Mouse (Mus musculus): Measurements from ENCODE around the gene Dek.

The Dek gene

GRCm38 (mm10) chr13:47111185-47111584 is 5.2 kb upstream of the Dek start:
- no peak for DNase-seq (ENCODE audit: low spot score)

GRCm38 (mm10) chr13:47109239-47109638 is 3.2 kb upstream of the Dek start:
- no peak for DNase-seq (ENCODE audit: low spot score)

GRCm38 (mm10) chr13:47106580-47106888 is 533 bp upstream of the Dek start:
- DNase-seq (ENCODE audit: low spot score): no peak

GRCm38 (mm10) chr13:47104856-47105541 is 1.0 kb downstream of the Dek start:
- no peak for DNase-seq (ENCODE audit: low spot score)

GRCm38 (mm10) chr13:47104146-47104545 is 1.9 kb downstream of the Dek start:
- DNase-seq (ENCODE audit: low spot score): no peak

- DNase-seq (ENCODE audit: low spot score): no peak
Observed at GRCm38 (mm10) chr13:47100587-47100986, 5.4 kb downstream of the Dek start.

- DNase-seq (ENCODE audit: low spot score): no peak
Observed at GRCm38 (mm10) chr13:47099265-47099664, 6.7 kb downstream of the Dek start.

- no peak for DNase-seq (ENCODE audit: low spot score)
Observed at GRCm38 (mm10) chr13:47096591-47096990, 9.4 kb downstream of the Dek start.

GRCm38 (mm10) chr13:47093791-47094190 is 12.2 kb downstream of the Dek start:
- no peak for DNase-seq (ENCODE audit: low spot score)

GRCm38 (mm10) chr13:47089271-47089670 is 16.7 kb downstream of the Dek start:
- no peak for DNase-seq (ENCODE audit: low spot score)

GRCm38 (mm10) chr13:47088433-47088832 is 17.6 kb downstream of the Dek start:
- DNase-seq (ENCODE audit: low spot score): no peak

- DNase-seq (ENCODE audit: low spot score): no peak
Observed at GRCm38 (mm10) chr13:47080905-47081505, 25.0 kb downstream of the Dek start.

GRCm38 (mm10) chr13:47078799-47079198 is 27.2 kb downstream of the Dek start:
- DNase-seq (ENCODE audit: low spot score): no peak

- no peak for DNase-seq (ENCODE audit: low spot score)
Observed at GRCm38 (mm10) chr13:47077367-47077766, 28.6 kb downstream of the Dek start.

GRCm38 (mm10) chr13:47076156-47076555 is 29.8 kb downstream of the Dek start:
- no peak for DNase-seq (ENCODE audit: low spot score)

GRCm38 (mm10) chr13:47072484-47072883 is 33.5 kb downstream of the Dek start:
- DNase-seq (ENCODE audit: low spot score): no peak

- DNase-seq (ENCODE audit: low spot score): no peak
Observed at GRCm38 (mm10) chr13:47071871-47072270, 34.1 kb downstream of the Dek start.

- no peak for DNase-seq (ENCODE audit: low spot score)
Observed at GRCm38 (mm10) chr13:47070329-47071080, 35.5 kb downstream of the Dek start.

- DNase-seq (ENCODE audit: low spot score): no peak
Observed at GRCm38 (mm10) chr13:47067001-47067400, 39.0 kb downstream of the Dek start.

- no peak for DNase-seq (ENCODE audit: low spot score)
Observed at GRCm38 (mm10) chr13:47066516-47066915, 39.5 kb downstream of the Dek start.

- DNase-seq (ENCODE audit: low spot score): no peak
Observed at GRCm38 (mm10) chr13:47063985-47064760, 41.8 kb downstream of the Dek start.

- no peak for DNase-seq (ENCODE audit: low spot score)
Observed at GRCm38 (mm10) chr13:47062756-47063155, 43.2 kb downstream of the Dek start.

GRCm38 (mm10) chr13:47056781-47057180 is 49.2 kb downstream of the Dek start:
- no peak for DNase-seq (ENCODE audit: low spot score)
